Mouse (Mus musculus): ENCODE data around the gene Gm20388.

Gm20388 gene

GRCm38 (mm10) chr8:121995895-121996294, 2085.3 kb downstream of the Gm20388 start:
- DNase-seq = no peak

GRCm38 (mm10) chr8:121998631-121999030, 2088.0 kb downstream of the Gm20388 start:
- DNase-seq = no peak

- no peak for DNase-seq
Observed at GRCm38 (mm10) chr8:121999211-121999610, 2088.6 kb downstream of the Gm20388 start.

- DNase-seq = peak; percentile 24 to 50
Observed at GRCm38 (mm10) chr8:122001339-122002115, 2090.9 kb downstream of the Gm20388 start.

GRCm38 (mm10) chr8:122003646-122004045, 2093.0 kb downstream of the Gm20388 start:
- no peak for DNase-seq

- no peak for DNase-seq
Observed at GRCm38 (mm10) chr8:122004131-122004530, 2093.5 kb downstream of the Gm20388 start.

GRCm38 (mm10) chr8:122005422-122006204, 2095.0 kb downstream of the Gm20388 start:
- no peak for DNase-seq

- DNase-seq = no peak
Observed at GRCm38 (mm10) chr8:122006688-122007484, 2096.2 kb downstream of the Gm20388 start.

- no peak for DNase-seq
Observed at GRCm38 (mm10) chr8:122008395-122008794, 2097.8 kb downstream of the Gm20388 start.

GRCm38 (mm10) chr8:122010638-122011037, 2100.0 kb downstream of the Gm20388 start:
- DNase-seq = no peak

GRCm38 (mm10) chr8:122011066-122011588, 2100.5 kb downstream of the Gm20388 start:
- no peak for DNase-seq

- DNase-seq = no peak
Observed at GRCm38 (mm10) chr8:122014606-122015005, 2104.0 kb downstream of the Gm20388 start.

- peak; percentile 44 to 79 for DNase-seq
Observed at GRCm38 (mm10) chr8:122018046-122018831, 2107.6 kb downstream of the Gm20388 start.

GRCm38 (mm10) chr8:122019162-122019561, 2108.5 kb downstream of the Gm20388 start:
- no peak for DNase-seq

GRCm38 (mm10) chr8:122020050-122020771, 2109.6 kb downstream of the Gm20388 start:
- no peak for DNase-seq

GRCm38 (mm10) chr8:122021725-122022124, 2111.1 kb downstream of the Gm20388 start:
- peak; percentile 46 to 70 for DNase-seq

- DNase-seq = peak; percentile 22 to 41
Observed at GRCm38 (mm10) chr8:122022274-122022673, 2111.6 kb downstream of the Gm20388 start.

- no peak for DNase-seq
Observed at GRCm38 (mm10) chr8:122022705-122023104, 2112.1 kb downstream of the Gm20388 start.

- DNase-seq = no peak
Observed at GRCm38 (mm10) chr8:122025546-122025945, 2114.9 kb downstream of the Gm20388 start.

- no peak for DNase-seq
Observed at GRCm38 (mm10) chr8:122028116-122028515, 2117.5 kb downstream of the Gm20388 start.

GRCm38 (mm10) chr8:122030965-122031364, 2120.3 kb downstream of the Gm20388 start:
- DNase-seq = no peak
